Mouse (Mus musculus) thymus, postnatal 10 days (tissue): ENCODE data around the gene P2ry13.

ENCODE experiments used
- DNase-seq, 2 experiments: peaks; one replicate each; pipeline ENCODE4 v3.0.0; 2021; ENCODE audit warnings: low spot score in 2 of 2

Gene P2ry13

GRCm38 (mm10) chr3:59197329-59197948 is 13.2 kb downstream of the P2ry13 start:
- DNase-seq, result no peak

GRCm38 (mm10) chr3:59194938-59195337 is 15.7 kb downstream of the P2ry13 start, which contains the start of gene Gpr87:
Gpr87 (minus strand) TSS chr3:59195104.
- DNase-seq, result no peak

- no peak for DNase-seq
Observed at GRCm38 (mm10) chr3:59194099-59194498, 16.6 kb downstream of the P2ry13 start.

GRCm38 (mm10) chr3:59191674-59192073 is 19.0 kb downstream of the P2ry13 start:
- no peak for DNase-seq

GRCm38 (mm10) chr3:59187336-59187735 is 23.3 kb downstream of the P2ry13 start:
- DNase-seq, result no peak

GRCm38 (mm10) chr3:59185662-59186061 is 25.0 kb downstream of the P2ry13 start:
- DNase-seq, result no peak

GRCm38 (mm10) chr3:59182129-59182528 is 28.6 kb downstream of the P2ry13 start:
- DNase-seq, result no peak

GRCm38 (mm10) chr3:59181134-59181533 is 29.5 kb downstream of the P2ry13 start:
- DNase-seq, result no peak

- no peak for DNase-seq
Observed at GRCm38 (mm10) chr3:59176871-59177270, 33.8 kb downstream of the P2ry13 start.

GRCm38 (mm10) chr3:59175234-59175633 is 35.4 kb downstream of the P2ry13 start:
- DNase-seq, result peak; percentile 48 to 69

- DNase-seq, result peak in 1 of 2 experiments; percentile 25
Observed at GRCm38 (mm10) chr3:59174426-59175154, 36.1 kb downstream of the P2ry13 start.

- DNase-seq, result no peak
Observed at GRCm38 (mm10) chr3:59169921-59170627, 40.6 kb downstream of the P2ry13 start.

GRCm38 (mm10) chr3:59169215-59169614 is 41.5 kb downstream of the P2ry13 start:
- DNase-seq, result no peak

- no peak for DNase-seq
Observed at GRCm38 (mm10) chr3:59168476-59168875, 42.2 kb downstream of the P2ry13 start.

- no peak for DNase-seq
Observed at GRCm38 (mm10) chr3:59167417-59168054, 43.1 kb downstream of the P2ry13 start.

- no peak for DNase-seq
Observed at GRCm38 (mm10) chr3:59160465-59160864, 50.2 kb downstream of the P2ry13 start.
